Mouse (Mus musculus) intestine, postnatal 0 days (tissue): ENCODE results near the gene Fbxw11. TPM values are rescaled to one million over a fixed set of nuclear protein-coding genes. Genes with fewer than 3 reads are reported as not detected.

Experiments used
- ATAC-seq: fragments of 200-750 bp; cut with Nextera tagmentation; 2 replicates; pipeline ENCODE4 v1.8.0; 2017; ENCODE audit warnings: mild to moderate bottlenecking, moderate TSS enrichment, moderate library complexity
- H3K27ac ChIP-seq: fragments of 300-500 bp; sonication (generic); 2 replicates; pipeline ENCODE4 v1.5.1; 2014; ENCODE audit warnings: mild to moderate bottlenecking, low read depth, low read length, moderate library complexity
- H3K27me3 ChIP-seq: fragments of 300-500 bp; sonication (generic); replicated peaks from 2 replicates; pipeline ENCODE4 v1.6.1; 2014; ENCODE audit warnings: low read length, mixed read lengths; ENCODE audit not compliant: control insufficient read depth, insufficient read depth
- H3K36me3 ChIP-seq: fragments of 300-500 bp; sonication (generic); 2 replicates; pipeline ENCODE4 v1.6.1; 2014; ENCODE audit warnings: mild to moderate bottlenecking, moderate library complexity; ENCODE audit not compliant: control insufficient read depth, insufficient read depth
- H3K4me1 ChIP-seq: fragments of 300-500 bp; sonication (generic); replicated peaks from 2 replicates; pipeline ENCODE4 v1.6.1; 2014; ENCODE audit warnings: antibody characterized with exemption, low read length, mixed read lengths; ENCODE audit not compliant: control insufficient read depth, insufficient read depth
- H3K4me2 ChIP-seq: fragments of 300-500 bp; sonication (generic); replicated peaks from 2 replicates; pipeline ENCODE4 v1.6.1; 2014; ENCODE audit warnings: low read depth, mild to moderate bottlenecking, moderate library complexity
- H3K4me3 ChIP-seq: fragments of 300-500 bp; sonication (generic); 2 replicates; pipeline ENCODE4 v1.5.1; 2014; ENCODE audit warnings: low read depth, low read length
- H3K9ac ChIP-seq: fragments of 300-500 bp; sonication (generic); 2 replicates; pipeline ENCODE4 v1.6.1; 2014; ENCODE audit warnings: mild to moderate bottlenecking, low read depth, low read length
- H3K9me3 ChIP-seq: fragments of 300-500 bp; sonication (generic); 2 replicates; pipeline ENCODE4 v1.6.1; 2016; ENCODE audit warnings: mixed run types; ENCODE audit not compliant: control insufficient read depth
- CTCF ChIP-seq: sonication (generic); IDR thresholded peaks from 2 replicates; pipeline ENCODE4 v1.5.1; 2016; ENCODE audit warnings: low read depth, mild to moderate bottlenecking, control low read depth, antibody characterized with exemption, moderate library complexity
- WGBS: fragments of 180-500 bp; shearing (Covaris S2); extraction: QIAGEN DNeasy Blood & Tissue Kit; methylation state at CpG from one replicate; pipeline ENCODE4 v1.1.7; 2014; 5-methylcytosine and 5-hydroxymethylcytosine counted together
- polyA plus RNA-seq: library from polyadenylated mRNA; unstranded; fragments of >200 nt; fragmentation: Nextera tagmentation; extraction: Ambion mirVana; gene quantifications from 2 replicates; pipeline ENCODE4 v1.2.1, GENCODE M21; 2015

The Fbxw11 gene
- polyA plus RNA-seq, 1 experiment from 2014 or later: 33.8 TPM

DNA sequence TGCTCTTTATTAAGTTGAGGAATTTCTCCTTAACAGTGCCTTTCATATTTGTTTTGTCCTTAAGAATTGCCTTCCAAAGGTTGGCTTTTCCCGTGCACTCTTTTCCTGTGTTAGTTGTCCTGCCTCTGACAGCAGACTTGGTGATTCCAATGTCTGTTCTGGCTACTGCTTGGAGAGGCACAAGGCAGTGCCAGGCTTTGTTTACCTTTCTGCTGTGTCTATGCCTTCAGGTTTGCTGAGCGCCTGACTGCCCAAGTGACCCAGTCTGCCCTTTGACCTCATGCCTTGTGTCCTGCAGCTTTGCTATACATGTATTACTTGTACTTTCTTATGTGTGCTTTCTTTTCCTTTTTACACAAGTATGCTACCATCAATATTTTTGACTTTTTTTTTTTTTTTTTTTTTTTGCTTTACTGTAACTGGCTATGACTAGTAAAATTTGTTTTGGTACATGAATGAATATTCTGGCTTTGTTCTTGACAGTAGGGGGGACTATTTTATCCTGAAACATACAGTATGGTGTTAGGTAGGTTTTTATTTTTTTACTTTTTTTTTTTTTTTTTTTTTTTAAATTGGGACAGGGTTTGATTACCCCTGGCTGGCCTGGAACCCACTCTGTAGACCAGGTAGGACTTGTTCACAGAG, 54.0 kb downstream of the Fbxw11 start:
- Histone ChIP-seq H3K27ac (no peak overlapping the region), H3K36me3 (no peaks in the 10 kb centered on the region), H3K4me3 (no peak overlapping the region), H3K4me2 (no peak overlapping the region), H3K4me1 (no peaks in the 10 kb centered on the region), H3K27me3 (no peaks in the 10 kb centered on the region), H3K9ac (no peak overlapping the region), H3K9me3 (no peaks in the 10 kb centered on the region)
- no peak; the same call in 1 of the 2 replicates for ATAC-seq
- TF ChIP-seq CTCF: no peak
- WGBS: 30% methylated on average over 2 of the region's 2 CpGs

DNA sequence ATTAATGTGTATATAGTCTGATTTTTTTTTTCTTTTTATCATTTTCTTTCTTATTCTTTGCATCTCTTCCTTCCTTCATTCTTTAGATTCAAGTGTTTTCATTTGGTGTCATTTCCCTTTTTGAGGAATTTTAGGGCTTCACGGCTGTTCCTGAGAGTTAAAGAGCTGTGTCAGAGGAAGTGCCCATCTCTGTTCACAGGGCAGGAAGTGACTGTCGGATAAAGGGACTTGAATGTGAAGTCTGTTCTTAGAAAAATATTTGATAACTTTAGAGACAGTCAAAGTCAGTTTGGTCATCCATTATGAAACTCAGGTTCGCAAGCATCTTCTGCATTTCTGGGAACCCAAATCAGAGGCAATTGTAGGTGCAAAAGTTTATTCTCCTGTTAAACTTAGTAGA, 55.2 kb downstream of the Fbxw11 start:
- H3K36me3 ChIP-seq: no peaks in the 10 kb centered on the region
- no peaks in the 10 kb centered on the region for H3K27me3 ChIP-seq
- no peak overlapping the region for H3K27ac ChIP-seq
- no peak overlapping the region for H3K4me3 ChIP-seq
- H3K4me1 ChIP-seq: no peaks in the 10 kb centered on the region
- 66% methylated on average over 3 of the region's 3 CpGs for WGBS
- H3K9ac ChIP-seq: no peak overlapping the region
- H3K9me3 ChIP-seq: no peaks in the 10 kb centered on the region
- H3K4me2 ChIP-seq: no peak overlapping the region
- no peak for TF ChIP-seq CTCF
- ATAC-seq: no peak

DNA sequence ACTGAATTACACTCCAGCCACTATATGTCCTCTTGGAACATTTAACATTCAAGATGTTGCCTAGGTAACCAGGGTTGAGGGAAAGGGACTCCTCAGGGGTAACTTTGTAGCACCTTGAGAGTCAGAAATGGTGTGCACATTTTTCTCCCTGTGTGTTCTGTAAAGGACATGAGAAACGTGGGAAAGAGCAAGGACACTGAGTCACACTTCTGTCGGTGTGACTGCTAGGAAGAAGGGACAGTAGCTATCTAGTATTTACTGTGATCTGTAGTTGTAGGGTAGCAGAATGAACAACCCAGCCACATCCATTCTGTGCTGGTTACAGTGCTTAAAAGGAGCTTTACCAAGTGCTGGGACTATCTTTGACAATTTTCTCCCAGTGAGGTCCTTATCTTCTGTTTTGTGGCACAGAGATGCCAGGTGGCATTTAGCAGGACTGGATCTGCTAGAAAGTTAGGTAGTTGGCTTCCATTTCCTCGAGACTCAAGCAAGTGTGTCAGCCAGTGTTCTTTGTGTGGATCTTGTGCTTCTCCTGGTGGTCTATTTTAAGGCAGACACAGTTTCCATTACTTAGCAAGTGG, 57.5 kb downstream of the Fbxw11 start:
- ATAC-seq: no peak
- 76% methylated on average over 3 of the region's 3 CpGs for WGBS
- TF ChIP-seq CTCF: no peak

DNA sequence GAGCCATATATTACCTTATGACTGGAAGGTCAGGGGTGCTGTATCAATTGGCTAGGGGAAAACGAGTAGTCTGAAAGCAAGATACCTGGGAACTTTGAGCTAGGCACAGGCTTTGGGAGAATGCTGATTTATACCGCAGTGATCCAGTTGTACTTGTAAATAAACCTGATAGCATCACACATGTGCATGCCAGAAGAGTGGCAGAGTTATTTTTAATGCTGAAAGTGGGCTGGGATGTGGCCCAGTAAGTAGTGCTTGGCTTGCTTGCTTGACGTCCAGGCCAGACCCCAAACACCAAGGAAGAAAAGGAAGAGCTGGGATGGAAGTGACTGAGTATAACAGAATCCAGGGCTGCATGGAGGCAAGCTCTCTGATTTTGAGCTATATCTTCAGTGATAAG, 59.0 kb downstream of the Fbxw11 start:
- no peak overlapping the region for H3K27ac ChIP-seq
- no peak overlapping the region for H3K9ac ChIP-seq
- H3K4me3 ChIP-seq: no peak overlapping the region
- H3K9me3 ChIP-seq: no peaks in the 10 kb centered on the region
- H3K27me3 ChIP-seq: no peaks in the 10 kb centered on the region
- no peak for TF ChIP-seq CTCF
- no peak overlapping the region for H3K4me2 ChIP-seq
- H3K4me1 ChIP-seq: no peaks in the 10 kb centered on the region
- ATAC-seq: no peak
- H3K36me3 ChIP-seq: no peaks in the 10 kb centered on the region
- 62% methylated on average over 3 of the region's 3 CpGs for WGBS

More for the DNA sequence above, 57.5 kb downstream of the Fbxw11 start:
- H3K27me3 ChIP-seq: no peaks in the 10 kb centered on the region
- H3K9me3 ChIP-seq: no peaks in the 10 kb centered on the region
- H3K9ac ChIP-seq: no peak overlapping the region
- H3K27ac ChIP-seq: no peak overlapping the region
- H3K4me3 ChIP-seq: no peak overlapping the region
- H3K36me3 ChIP-seq: no peaks in the 10 kb centered on the region
- H3K4me1 ChIP-seq: no peaks in the 10 kb centered on the region
- H3K4me2 ChIP-seq: no peak overlapping the region

DNA sequence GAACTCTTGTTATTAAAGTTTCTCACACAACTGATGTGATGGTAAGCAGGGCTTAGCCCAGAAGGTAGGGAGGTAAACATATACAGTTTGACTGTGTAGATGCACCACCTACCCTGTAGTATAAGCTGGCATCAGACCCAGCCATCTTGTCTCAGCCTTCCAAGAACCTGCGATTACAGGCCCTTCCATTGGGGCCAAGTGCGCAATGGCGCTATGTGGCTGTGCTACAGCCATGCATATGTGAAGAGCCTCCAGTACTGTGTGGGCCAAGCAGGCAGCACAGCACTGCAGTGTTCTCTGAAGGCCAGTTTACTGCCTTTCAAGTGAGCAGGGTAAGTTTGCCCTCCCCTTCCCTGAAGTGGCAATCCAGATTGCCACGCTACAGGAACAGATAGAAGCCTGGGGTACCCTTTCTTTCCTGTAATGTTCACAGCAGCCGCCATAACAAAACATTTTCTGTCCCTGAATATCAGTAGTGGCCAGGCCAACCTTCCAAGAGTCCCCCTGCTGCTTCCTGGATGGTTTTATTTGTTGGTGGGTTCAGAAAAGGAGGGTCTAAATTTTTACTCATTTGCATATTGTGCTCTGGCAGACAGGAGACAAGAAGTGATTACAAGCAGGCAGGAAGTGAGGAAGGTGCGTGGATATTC, 61.8 kb downstream of the Fbxw11 start:
- WGBS: 91% methylated on average over 6 of the region's 6 CpGs
- Histone ChIP-seq H3K36me3 (no peaks in the 10 kb centered on the region), H3K27me3 (no peaks in the 10 kb centered on the region), H3K9ac (no peak overlapping the region), H3K4me1 (no peaks in the 10 kb centered on the region), H3K4me2 (no peak overlapping the region), H3K27ac (no peak overlapping the region), H3K9me3 (no peaks in the 10 kb centered on the region), H3K4me3 (no peak overlapping the region)
- ATAC-seq: no peak
- no peak for TF ChIP-seq CTCF

DNA sequence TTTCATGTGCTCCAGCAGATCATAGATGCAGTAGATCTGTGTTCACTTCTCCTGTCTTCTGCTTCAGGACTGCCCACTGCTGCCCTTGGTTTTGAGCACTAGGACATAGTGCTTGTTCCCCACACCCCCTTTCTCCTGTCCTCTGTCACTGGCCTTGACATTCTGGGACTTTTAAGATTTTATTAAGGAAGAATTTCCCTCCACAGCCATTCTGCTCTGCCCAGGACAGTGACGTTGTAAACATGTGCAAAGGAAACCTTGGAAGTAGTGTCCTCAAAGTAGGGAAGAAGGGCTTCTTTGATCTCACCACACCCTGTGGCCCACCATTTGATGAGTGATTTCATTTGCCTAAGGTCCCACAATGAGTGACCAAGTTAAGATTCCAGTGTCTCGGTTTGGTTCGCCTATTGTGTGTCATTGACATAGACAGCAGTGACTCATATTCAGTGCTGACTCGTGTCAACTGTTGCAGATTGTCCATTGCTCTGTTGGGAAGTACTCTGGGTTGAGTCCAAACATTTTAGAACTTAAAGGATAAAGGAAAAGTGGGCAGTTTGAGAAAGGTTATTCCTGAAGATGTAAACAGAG, 64.0 kb downstream of the Fbxw11 start:
- Histone ChIP-seq H3K4me1 (no peaks in the 10 kb centered on the region), H3K27ac (no peak overlapping the region), H3K4me3 (no peak overlapping the region), H3K36me3 (no peaks in the 10 kb centered on the region), H3K27me3 (no peaks in the 10 kb centered on the region), H3K9me3 (no peaks in the 10 kb centered on the region), H3K4me2 (no peak overlapping the region), H3K9ac (no peak overlapping the region)
- no peak for TF ChIP-seq CTCF
- no peak for ATAC-seq
- WGBS: 55% methylated on average over 4 of the region's 4 CpGs
